7 mouse cellular contexts compared by ENCODE assay signal in genomic region chr2:75781078-75781477, GRCm38 (mm10). TPM values are rescaled to one million over a fixed set of nuclear protein-coding genes. Genes with fewer than 3 reads are reported as not detected.
DNase-seq lines count a peak whose midpoint lies in the region; ATAC-seq lines count a peak whose summit lies in the region.

No protein-coding gene starts in this region.

- WGBS in forebrain, embryonic 11.5 days, result 0% methylated on average over 3 of the region's 3 CpGs
- 0% methylated on average over 3 of the region's 3 CpGs for WGBS in kidney, embryonic 14.5 days
- WGBS in stomach, embryonic 16.5 days, result 1% methylated on average over 3 of the region's 3 CpGs

- no peaks in the 10 kb centered on the region; the same call in 1 of the 2 replicates for H3K4me1 ChIP-seq in forebrain, embryonic 11.5 days (replicated peaks; ENCODE audit: control insufficient read depth, insufficient read depth, low read length)
- peaks cover 13% of the 10 kb centered on the region for H3K4me1 ChIP-seq in kidney, embryonic 14.5 days (ENCODE audit: control insufficient read depth, insufficient read depth, low read length)
- H3K4me1 ChIP-seq in stomach, embryonic 16.5 days (ENCODE audit: control insufficient read depth, insufficient read depth, low read length), result peaks cover 26% of the 10 kb centered on the region; the same call in 1 of the 2 replicates

- no peak overlapping the region for H3K4me3 ChIP-seq in forebrain, embryonic 11.5 days (ENCODE audit: low read depth, low read length)
- H3K4me3 ChIP-seq in kidney, embryonic 14.5 days (ENCODE audit: low read length), result no peak overlapping the region
- no peak overlapping the region for H3K4me3 ChIP-seq in stomach, embryonic 16.5 days (replicated peaks; ENCODE audit: low read length)

- no peak overlapping the region for H3K27ac ChIP-seq in forebrain, embryonic 11.5 days (ENCODE audit: low read depth, low read length)
- no peak overlapping the region for H3K27ac ChIP-seq in kidney, embryonic 14.5 days (ENCODE audit: low read depth, low read length)
- peak overlapping the region; percentile 81 for H3K27ac ChIP-seq in stomach, embryonic 16.5 days (ENCODE audit: low read length)

- DNase-seq in spleen, postnatal 36 days (ENCODE audit: low spot score in 2 of 2), result peak; percentile 14 to 40
- DNase-seq in spleen, adult 12 weeks (ENCODE audit: low spot score), result no peak
- peak; percentile 28 for DNase-seq in brain, embryonic 18.5 days (ENCODE audit: low read depth, low spot score)
- DNase-seq in forebrain, embryonic 11.5 days (ENCODE audit: low spot score), result no peak

- H3K9ac ChIP-seq in forebrain, embryonic 11.5 days (ENCODE audit: low read length), result no peak overlapping the region
- no peak overlapping the region for H3K9ac ChIP-seq in kidney, embryonic 14.5 days (ENCODE audit: low read depth, low read length)
- peak overlapping the region; percentile 43 for H3K9ac ChIP-seq in stomach, embryonic 16.5 days (ENCODE audit: low read length)

- no peaks in the 10 kb centered on the region for H3K27me3 ChIP-seq in forebrain, embryonic 11.5 days (ENCODE audit: control insufficient read depth, insufficient read depth, low read length)
- H3K27me3 ChIP-seq in kidney, embryonic 14.5 days (ENCODE audit: control insufficient read depth, insufficient read depth, low read length), result no peaks in the 10 kb centered on the region
- H3K27me3 ChIP-seq in stomach, embryonic 16.5 days (ENCODE audit: control insufficient read depth, insufficient read depth, low read length), result no peaks in the 10 kb centered on the region

- no peaks in the 10 kb centered on the region for H3K9me3 ChIP-seq in forebrain, embryonic 11.5 days (ENCODE audit: control insufficient read depth, low read length)
- H3K9me3 ChIP-seq in kidney, embryonic 14.5 days (ENCODE audit: control insufficient read depth, low read length), result no peaks in the 10 kb centered on the region
- H3K9me3 ChIP-seq in stomach, embryonic 16.5 days (replicated peaks; ENCODE audit: control insufficient read depth, low read length), result no peaks in the 10 kb centered on the region

- peak; percentile 79 for ATAC-seq in forebrain, embryonic 11.5 days (replicated peaks; ENCODE audit: low FRiP score)
- ATAC-seq in kidney, embryonic 14.5 days (ENCODE audit: low FRiP score, low TSS enrichment), result peak; percentile 50; the same call in 1 of the 2 replicates
- ATAC-seq in megakaryocyte, adult 5-6 weeks (ENCODE audit: poor library complexity, severe bottlenecking), result peak; percentile 55
- peak; percentile 37; the same call in 1 of the 2 replicates for ATAC-seq in stomach, embryonic 16.5 days (ENCODE audit: insufficient read depth, low FRiP score)

- no peaks in the 10 kb centered on the region for H3K36me3 ChIP-seq in forebrain, embryonic 11.5 days (ENCODE audit: control insufficient read depth, insufficient read depth, low read length)
- H3K36me3 ChIP-seq in kidney, embryonic 14.5 days (ENCODE audit: control insufficient read depth, insufficient read depth, low read length), result no peaks in the 10 kb centered on the region
- H3K36me3 ChIP-seq in stomach, embryonic 16.5 days (ENCODE audit: control insufficient read depth, insufficient read depth, low read length), result no peaks in the 10 kb centered on the region

- no peak overlapping the region for H3K4me2 ChIP-seq in forebrain, embryonic 11.5 days (ENCODE audit: low read depth, low read length, severe bottlenecking)
- H3K4me2 ChIP-seq in kidney, embryonic 14.5 days (replicated peaks; ENCODE audit: low read depth, low read length), result no peak overlapping the region
- H3K4me2 ChIP-seq in stomach, embryonic 16.5 days (ENCODE audit: low read depth, low read length), result peak overlapping the region; percentile 10; the same call in 1 of the 2 replicates

RNA-seq across cellular contexts. Expression of gene Agps, which starts 50.9 kb away (rescaled TPM):
- polyA plus RNA-seq in forebrain, embryonic 11.5 days (2014; fragmentation: Nextera tagmentation; extraction: Ambion mirVana), result 46.7 and 47.3 TPM in 2 replicates
- 33.9 and 51.3 TPM in 2 replicates for polyA plus RNA-seq in kidney, embryonic 14.5 days (2014; fragmentation: Nextera tagmentation; extraction: Ambion mirVana)
- total RNA-seq in megakaryocyte, adult 5-6 weeks (2015), result 82.9 and 92.0 TPM in 2 replicates
- 81.7 and 82.2 TPM in 2 replicates for total RNA-seq in megakaryocyte, adult 5-6 weeks (2017)
- 25.6 and 28.1 TPM in 2 replicates for polyA plus RNA-seq in stomach, embryonic 16.5 days (2015; fragmentation: Nextera tagmentation; extraction: Ambion mirVana)

Comparison
In these comparisons a context has a peak if more than half of its experiments do, and no peak if none do; other contexts are left out.
1. DNase-seq: peak in spleen, postnatal 36 days (2 of 2) and brain, embryonic 18.5 days (single experiment); none in spleen, adult 12 weeks (single experiment) and forebrain, embryonic 11.5 days (single experiment).
2. Peak in every context shown above with its lines, with median percentiles within 50 percentile points of each other: ATAC-seq.